Mouse (Mus musculus) spleen, adult 18-20 months (tissue): ENCODE measurements around the gene Mettl7a2.
"Not testable (repeated sequence)": the region's sequence is repeated elsewhere in the genome, so short reads cannot be mapped to it uniquely, and the experiment has no call there.

Experiments
- DNase-seq, 2 experiments: peaks; one replicate each; pipeline ENCODE4 v3.0.0; 2022; ENCODE audit warnings: mixed read lengths in 2 of 2

Gene Mettl7a2

GRCm38 (mm10) chr15:100352711-100353250 is at the start of gene Mettl7a2, which contains the start of gene Methig1:
TSS of gene Mettl7a2 (plus strand) at chr15:100353200.
TSS of gene Methig1 (plus strand) at chr15:100353149.
- no peak for DNase-seq

DNA sequence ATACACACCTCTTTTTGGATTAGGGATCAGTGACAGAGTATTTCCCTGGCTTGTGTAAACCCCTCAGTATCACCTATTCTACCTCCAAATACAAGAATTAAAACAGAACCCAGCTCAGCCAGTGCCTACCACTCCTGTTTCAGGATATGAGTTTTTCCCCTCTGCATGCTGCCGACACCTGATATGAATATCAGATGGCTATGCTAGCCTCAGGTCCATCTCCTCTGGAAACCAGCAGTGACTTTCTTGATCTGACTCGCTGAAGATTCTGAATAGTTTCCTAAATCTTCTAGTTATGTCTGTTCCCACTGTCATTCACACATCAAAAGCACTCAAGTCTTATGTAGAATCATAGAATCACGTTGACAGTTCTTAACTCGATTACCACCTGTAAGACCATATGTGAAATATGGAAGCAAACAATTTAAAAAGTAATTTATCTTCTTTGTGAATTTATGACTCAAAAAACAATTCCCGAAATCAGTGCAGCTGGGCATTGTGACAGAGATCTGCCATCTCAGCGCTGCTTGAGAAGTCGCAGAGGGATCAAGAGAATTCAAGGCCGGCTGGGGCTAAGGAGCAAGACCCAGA is 49.5 kb upstream of the Mettl7a2 start:
- DNase-seq: no peak

DNA sequence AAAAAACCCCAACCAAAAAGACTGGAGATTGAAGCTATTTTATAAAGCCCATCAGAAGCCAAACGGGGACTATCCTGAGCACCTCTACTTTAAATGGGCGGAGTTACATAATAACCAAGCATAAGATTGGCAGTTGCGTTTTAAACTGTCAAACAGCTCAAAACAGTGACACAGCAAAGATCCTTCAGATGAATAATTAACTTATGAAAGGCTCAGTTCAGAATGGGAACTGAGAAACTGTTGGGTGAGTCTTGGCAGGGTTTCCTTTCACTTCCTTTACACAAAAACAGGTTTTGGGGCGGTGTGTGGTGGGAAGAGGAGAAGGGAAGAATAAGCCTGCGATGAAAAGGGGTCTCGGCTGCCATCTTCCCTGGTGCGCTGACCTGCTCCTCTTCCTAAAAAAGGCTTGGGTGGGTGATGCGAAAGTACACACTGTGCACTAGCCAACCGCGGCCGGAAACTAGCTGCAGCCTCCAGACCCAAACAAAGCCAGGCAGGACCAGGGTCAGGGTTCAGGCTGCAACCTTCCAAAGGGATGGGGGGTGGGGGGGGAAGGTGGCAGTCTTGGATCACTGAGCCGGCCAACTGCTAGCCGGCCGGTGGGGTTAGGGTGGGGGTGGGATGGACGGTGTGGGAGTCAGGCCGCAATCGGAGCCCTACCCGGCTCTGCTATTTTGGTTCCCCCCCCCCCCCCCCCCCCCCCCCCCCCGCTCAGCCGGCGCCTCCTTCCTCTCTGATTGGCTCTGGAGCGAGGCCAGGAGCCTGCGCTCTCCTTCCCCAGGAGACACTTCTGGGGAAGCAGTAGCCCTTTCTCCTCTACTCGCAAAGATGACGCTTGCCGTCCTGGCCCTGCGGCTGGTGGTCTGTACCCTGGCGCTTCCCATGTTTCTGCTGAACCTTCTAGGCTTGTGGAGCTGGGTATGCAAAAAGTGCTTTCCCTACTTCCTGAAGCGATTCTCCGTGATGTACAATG is 48.7 kb upstream of the Mettl7a2 start, which contains the start of gene Mettl7a1:
Gene Mettl7a1, plus strand, starts transcription at position 122 of the 973 bp plus-strand sequence.
- DNase-seq: peak; percentile 61 to 67

GRCm38 (mm10) chr15:100306201-100306600 is 46.8 kb upstream of the Mettl7a2 start:
- no peak for DNase-seq

- peak in 1 of 2 experiments; percentile 23 for DNase-seq
Observed at GRCm38 (mm10) chr15:100307438-100308096, 45.4 kb upstream of the Mettl7a2 start.

DNA sequence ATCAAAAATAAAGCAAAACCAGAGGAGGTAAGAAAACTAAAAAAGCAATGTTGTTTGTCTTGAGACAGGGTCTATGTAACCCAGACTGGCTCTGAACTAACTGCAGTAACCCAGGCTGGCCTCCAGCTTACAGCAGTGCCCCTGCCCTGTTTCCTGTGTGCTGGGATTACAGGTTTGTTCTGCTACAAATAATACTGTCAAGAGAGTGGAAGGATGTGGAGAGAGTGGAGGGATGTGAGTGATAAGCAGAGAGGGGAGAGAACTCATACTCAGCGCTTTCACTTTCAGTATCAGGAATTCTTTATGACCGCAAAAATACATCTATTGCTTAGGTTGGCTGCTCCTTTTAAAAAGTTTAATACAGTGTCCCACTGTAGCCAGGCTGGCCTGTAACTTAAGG is 40.7 kb upstream of the Mettl7a2 start:
- no peak for DNase-seq

DNA sequence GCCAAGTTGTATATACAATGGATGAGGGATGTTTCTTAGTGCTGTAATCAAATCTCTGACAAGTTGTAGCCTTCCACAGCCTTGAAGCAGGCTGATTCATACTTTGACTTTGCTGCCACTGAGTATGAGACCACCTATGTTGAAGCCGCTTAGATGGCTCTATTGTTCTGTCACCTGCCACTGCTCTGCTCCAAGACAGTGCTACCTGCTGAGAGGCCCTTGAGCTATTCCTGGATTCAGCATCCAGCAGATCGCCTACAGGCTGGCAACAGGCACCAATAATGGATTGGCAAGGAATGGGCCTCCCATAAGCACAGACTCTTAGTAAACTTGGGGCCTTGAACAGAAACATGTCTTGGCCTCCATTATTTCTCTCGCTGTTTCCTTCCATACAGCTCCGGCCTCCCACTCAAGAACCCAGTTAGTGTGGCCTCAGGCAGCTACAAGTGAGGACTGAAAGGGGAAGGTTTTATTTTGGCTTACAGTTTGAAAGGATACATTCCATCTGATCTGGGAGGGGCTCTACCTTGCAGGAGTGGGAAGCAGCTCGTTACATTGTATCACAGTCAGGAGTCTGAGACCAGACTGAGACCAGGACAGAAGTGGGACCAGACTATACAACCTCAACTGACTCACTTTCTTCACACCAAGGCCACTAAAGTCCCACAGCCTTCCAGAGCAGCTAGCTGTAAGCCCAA is 38.4 kb upstream of the Mettl7a2 start:
- DNase-seq: no peak

GRCm38 (mm10) chr15:100318014-100318671 is 34.9 kb upstream of the Mettl7a2 start:
- DNase-seq: not testable (repeated sequence)

- no peak for DNase-seq
Observed at GRCm38 (mm10) chr15:100319884-100320283, 33.1 kb upstream of the Mettl7a2 start.

GRCm38 (mm10) chr15:100320295-100320905 is 32.6 kb upstream of the Mettl7a2 start:
- no peak for DNase-seq

DNA sequence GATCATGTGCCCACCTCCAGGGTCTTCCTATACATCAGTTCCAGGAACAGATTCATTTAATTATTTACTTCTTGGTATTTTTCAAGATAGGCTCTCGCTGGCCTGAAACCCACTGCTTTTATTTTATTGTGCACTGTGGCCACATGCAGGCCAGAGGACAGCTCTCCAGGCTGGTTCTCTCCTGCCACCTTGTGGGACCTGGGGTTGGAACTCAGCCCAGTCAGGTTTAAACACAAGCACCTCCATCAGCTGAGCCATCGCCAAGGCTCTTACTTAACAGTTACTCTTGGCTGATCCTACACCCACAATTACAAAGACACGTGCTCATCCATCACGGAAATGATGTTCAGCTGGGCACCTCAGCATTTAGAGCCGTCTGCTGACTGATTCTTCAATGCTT is 31.9 kb upstream of the Mettl7a2 start:
- no peak for DNase-seq

DNA sequence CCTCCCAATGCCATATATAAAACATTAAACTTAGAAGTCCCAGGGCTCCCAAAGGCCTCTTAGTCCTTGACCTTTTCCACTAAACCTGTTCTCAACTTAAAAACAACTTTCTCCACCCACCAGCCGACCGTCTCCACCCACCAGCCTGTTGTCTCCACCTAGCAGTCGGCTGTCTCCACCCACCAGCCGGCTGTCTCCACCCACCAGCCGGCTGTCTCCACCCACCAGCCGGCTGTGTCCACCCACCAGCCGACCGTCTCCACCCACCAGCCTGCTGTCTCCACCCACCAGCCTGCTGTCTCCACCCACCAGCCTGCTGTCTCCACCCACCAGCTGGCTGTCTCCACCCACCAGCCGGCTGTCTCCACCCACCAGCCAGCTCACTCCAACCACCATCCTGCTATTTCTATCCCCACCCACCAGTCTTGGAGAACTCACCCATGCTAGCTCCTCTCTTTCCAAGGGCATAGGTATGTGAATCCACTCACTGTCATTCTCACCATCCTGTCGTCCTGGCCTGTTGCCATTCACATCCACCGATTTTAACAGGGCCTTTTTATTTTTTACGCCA is 28.9 kb upstream of the Mettl7a2 start:
- DNase-seq: no peak

GRCm38 (mm10) chr15:100325235-100325634 is 27.8 kb upstream of the Mettl7a2 start:
- DNase-seq: no peak

GRCm38 (mm10) chr15:100328089-100328488 is 24.9 kb upstream of the Mettl7a2 start:
- not testable (repeated sequence) for DNase-seq

- DNase-seq: not testable (repeated sequence)
Observed at GRCm38 (mm10) chr15:100329336-100329735, 23.7 kb upstream of the Mettl7a2 start.

DNA sequence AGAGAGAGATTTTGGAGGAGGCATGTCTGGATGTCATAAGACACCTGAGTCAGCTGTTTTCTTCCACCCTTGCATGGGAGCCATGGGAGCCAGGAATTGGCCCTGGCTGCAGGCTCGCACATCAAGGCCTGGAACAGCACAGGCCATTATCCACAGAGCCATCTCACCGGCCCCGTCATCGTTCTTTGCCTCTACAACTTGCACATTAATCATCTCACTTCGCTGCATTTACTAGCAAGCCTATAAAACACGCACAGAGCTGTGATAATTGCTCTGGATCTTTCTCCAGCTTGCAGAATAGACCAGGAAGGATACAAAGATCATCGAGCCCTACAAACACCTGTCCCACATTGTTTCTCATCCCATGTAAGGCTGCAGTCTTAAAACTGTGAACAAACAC is 22.3 kb upstream of the Mettl7a2 start:
- no peak for DNase-seq

- not testable (repeated sequence) for DNase-seq
Observed at GRCm38 (mm10) chr15:100332077-100332961, 20.7 kb upstream of the Mettl7a2 start.

- no peak for DNase-seq
Observed at GRCm38 (mm10) chr15:100334629-100335028, 18.4 kb upstream of the Mettl7a2 start, which contains the start of gene Mettl7a3. TSS of gene Mettl7a3 (plus strand) at chr15:100334929.

DNA sequence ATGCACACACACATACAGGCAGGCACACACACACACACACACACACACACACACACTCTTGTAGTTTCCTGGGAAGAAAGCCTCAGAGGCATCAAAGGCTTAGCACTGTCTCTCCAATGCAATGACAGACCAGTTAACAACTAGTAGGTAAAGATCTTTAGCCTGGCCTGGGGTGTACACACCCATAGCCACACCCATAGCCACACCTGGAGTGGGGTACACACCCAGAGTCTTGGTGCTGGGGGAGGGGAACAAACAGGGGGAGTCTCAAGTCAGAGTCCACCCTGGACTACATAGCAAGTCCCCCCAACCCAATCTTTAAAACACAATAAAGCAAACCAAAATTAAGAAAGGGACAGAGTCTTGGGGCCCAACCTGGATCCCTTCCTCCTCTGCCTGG is 15.7 kb upstream of the Mettl7a2 start:
- not testable (repeated sequence) for DNase-seq

- DNase-seq: peak; percentile 35 to 60
Observed at GRCm38 (mm10) chr15:100337847-100338246, 15.2 kb upstream of the Mettl7a2 start.
